Mouse (Mus musculus): ENCODE results near the gene Grm4. TPM values are rescaled to one million over a fixed set of nuclear protein-coding genes. Genes with fewer than 3 reads are reported as not detected.

Gene Grm4
- total RNA-seq, 2 experiments from 2014 or later: not detected

- ATAC-seq (replicated peaks; ENCODE audit: low FRiP score, poor library complexity, severe bottlenecking): no peak
Observed at GRCm38 (mm10) chr17:27552215-27553201, 31.3 kb upstream of the Grm4 start.

- no peak for ATAC-seq (replicated peaks; ENCODE audit: low FRiP score, poor library complexity, severe bottlenecking)
Observed at GRCm38 (mm10) chr17:27551393-27551940, 30.3 kb upstream of the Grm4 start.

- no peak for ATAC-seq (replicated peaks; ENCODE audit: low FRiP score, poor library complexity, severe bottlenecking)
Observed at GRCm38 (mm10) chr17:27549234-27549633, 28.0 kb upstream of the Grm4 start.

GRCm38 (mm10) chr17:27547253-27547868 is 26.2 kb upstream of the Grm4 start:
- ATAC-seq (replicated peaks; ENCODE audit: low FRiP score, poor library complexity, severe bottlenecking): 0 out of 2 replicates have a peak, but pooled peaks have one; percentile 34

- no peak for ATAC-seq (replicated peaks; ENCODE audit: low FRiP score, poor library complexity, severe bottlenecking)
Observed at GRCm38 (mm10) chr17:27546574-27547085, 25.4 kb upstream of the Grm4 start.

- no peak for ATAC-seq (replicated peaks; ENCODE audit: low FRiP score, poor library complexity, severe bottlenecking)
Observed at GRCm38 (mm10) chr17:27545991-27546390, 24.8 kb upstream of the Grm4 start.

- ATAC-seq (replicated peaks; ENCODE audit: low FRiP score, poor library complexity, severe bottlenecking): no peak
Observed at GRCm38 (mm10) chr17:27544551-27544950, 23.3 kb upstream of the Grm4 start.

GRCm38 (mm10) chr17:27541984-27542383 is 20.8 kb upstream of the Grm4 start:
- ATAC-seq (replicated peaks; ENCODE audit: low FRiP score, poor library complexity, severe bottlenecking): no peak

GRCm38 (mm10) chr17:27541261-27541660 is 20.1 kb upstream of the Grm4 start:
- no peak for ATAC-seq (replicated peaks; ENCODE audit: low FRiP score, poor library complexity, severe bottlenecking)

- ATAC-seq (replicated peaks; ENCODE audit: low FRiP score, poor library complexity, severe bottlenecking): peak; percentile 89
Observed at GRCm38 (mm10) chr17:27534718-27535117, 13.5 kb upstream of the Grm4 start.

GRCm38 (mm10) chr17:27533354-27533753 is 12.2 kb upstream of the Grm4 start:
- ATAC-seq (replicated peaks; ENCODE audit: low FRiP score, poor library complexity, severe bottlenecking): no peak

GRCm38 (mm10) chr17:27532095-27532494 is 10.9 kb upstream of the Grm4 start:
- ATAC-seq (replicated peaks; ENCODE audit: low FRiP score, poor library complexity, severe bottlenecking): peak; percentile 77

- ATAC-seq (replicated peaks; ENCODE audit: low FRiP score, poor library complexity, severe bottlenecking): no peak
Observed at GRCm38 (mm10) chr17:27528767-27529166, 7.6 kb upstream of the Grm4 start.

GRCm38 (mm10) chr17:27528030-27528429 is 6.8 kb upstream of the Grm4 start:
- no peak for ATAC-seq (replicated peaks; ENCODE audit: low FRiP score, poor library complexity, severe bottlenecking)

- ATAC-seq (replicated peaks; ENCODE audit: low FRiP score, poor library complexity, severe bottlenecking): no peak
Observed at GRCm38 (mm10) chr17:27527188-27527587, 6.0 kb upstream of the Grm4 start.

GRCm38 (mm10) chr17:27523121-27523520 is 1.9 kb upstream of the Grm4 start:
- ATAC-seq (replicated peaks; ENCODE audit: low FRiP score, poor library complexity, severe bottlenecking): no peak

- no peak for ATAC-seq (replicated peaks; ENCODE audit: low FRiP score, poor library complexity, severe bottlenecking)
Observed at GRCm38 (mm10) chr17:27520557-27520956, 646 bp downstream of the Grm4 start.

GRCm38 (mm10) chr17:27518700-27519595 is 2.3 kb downstream of the Grm4 start:
- no peak for ATAC-seq (replicated peaks; ENCODE audit: low FRiP score, poor library complexity, severe bottlenecking)

GRCm38 (mm10) chr17:27518296-27518695 is 2.9 kb downstream of the Grm4 start:
- ATAC-seq (replicated peaks; ENCODE audit: low FRiP score, poor library complexity, severe bottlenecking): no peak
